Mouse (Mus musculus) induced T-regulatory cell, adult 2 months (primary cell): ENCODE measurements around the gene Gm20708.

Experiments used
- DNase-seq: peaks from one replicate; pipeline ENCODE4 v3.0.0-alpha.2; 2012; ENCODE audit warnings: low read depth

Gene Gm20708

DNA sequence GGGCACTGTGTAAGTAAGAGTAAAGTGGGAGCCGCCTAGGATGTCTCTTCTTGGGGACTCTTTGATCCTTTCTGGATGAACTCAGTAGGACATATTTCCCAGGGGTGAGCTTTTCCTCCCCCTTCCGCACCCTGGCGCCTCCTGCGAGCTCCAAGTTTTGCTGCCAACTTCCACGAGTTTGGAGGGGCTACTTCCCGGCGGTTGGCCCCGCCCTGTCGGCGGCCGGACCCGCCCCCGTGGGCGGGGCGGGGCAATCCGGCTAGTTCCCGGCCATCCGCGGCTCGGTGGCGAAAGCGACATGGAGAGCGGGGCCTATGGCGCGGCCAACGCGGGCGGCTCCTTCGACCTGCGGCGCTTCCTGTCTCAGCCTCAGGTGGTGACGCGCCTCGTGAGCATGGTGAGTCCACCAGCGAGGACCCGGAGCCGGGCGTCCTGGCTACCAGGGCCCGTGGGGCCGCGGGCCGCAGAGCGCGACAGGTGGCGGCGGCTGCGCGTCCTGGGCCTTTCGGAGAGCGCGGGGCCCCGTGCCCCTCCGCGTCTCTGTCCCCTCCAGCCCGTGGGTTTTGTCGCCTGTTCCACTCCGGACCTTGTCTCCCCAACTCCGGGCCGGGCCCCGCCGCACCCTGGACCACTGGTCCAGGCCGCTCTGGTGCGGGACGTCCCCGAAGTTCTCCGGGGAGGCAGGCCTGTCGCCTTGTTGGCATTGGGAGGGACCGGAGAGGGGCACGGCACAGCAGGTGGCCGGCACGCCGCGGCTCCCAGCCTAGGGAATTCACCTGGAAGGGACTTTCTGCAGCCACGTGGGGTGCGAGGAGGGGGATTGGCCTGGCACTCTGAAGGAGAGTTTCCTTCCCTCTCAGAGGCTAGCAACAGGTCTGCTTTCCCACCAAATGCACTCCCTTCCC is at the start of gene Gm20708, which contains the start of gene Syngr2:
Gene Gm20708 (plus strand): TSS at position 262 of the 905 bp plus-strand sequence.
Gene Syngr2 (plus strand): TSS at position 262 of the 905 bp plus-strand sequence.
- DNase-seq, result peak; percentile 85

DNA sequence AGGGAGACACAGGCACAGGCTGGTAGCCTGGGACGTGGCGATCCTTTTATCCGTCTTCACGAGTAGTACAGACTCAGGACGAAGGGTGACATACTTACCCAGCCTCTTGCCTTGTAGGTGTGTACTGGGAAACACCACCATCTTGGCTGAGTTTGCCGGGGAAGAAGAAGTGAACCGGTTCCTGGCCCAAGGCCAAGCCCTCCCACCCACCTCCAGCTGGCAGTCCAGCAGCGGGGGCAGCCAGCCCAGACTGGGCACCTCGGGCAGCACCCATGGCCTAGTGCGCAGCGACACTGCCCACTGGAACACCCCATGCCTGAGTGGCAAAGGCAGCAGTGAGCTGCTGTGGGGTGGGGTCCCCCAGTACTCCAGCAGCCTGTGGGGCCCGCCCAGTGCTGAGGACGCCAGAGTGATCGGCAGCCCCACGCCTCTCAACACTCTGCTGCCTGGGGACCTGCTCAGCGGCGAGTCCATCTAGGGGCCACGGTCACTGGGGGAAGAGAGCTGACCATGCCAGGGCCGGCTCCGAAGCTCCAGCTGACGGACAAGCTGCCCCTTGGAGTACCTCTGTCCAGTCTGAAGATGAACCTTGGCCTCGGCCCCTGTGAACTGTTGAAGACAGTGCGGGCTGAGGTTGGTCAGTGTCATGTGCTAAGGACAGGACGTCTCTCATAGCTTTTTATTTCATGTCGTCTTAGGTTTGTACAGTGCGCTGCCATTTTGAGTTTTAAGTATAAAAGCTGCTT is 48.9 kb upstream of the Gm20708 start:
- DNase-seq, result no peak

GRCm38 (mm10) chr11:117761801-117762200 is 47.7 kb upstream of the Gm20708 start:
- DNase-seq, result no peak

DNA sequence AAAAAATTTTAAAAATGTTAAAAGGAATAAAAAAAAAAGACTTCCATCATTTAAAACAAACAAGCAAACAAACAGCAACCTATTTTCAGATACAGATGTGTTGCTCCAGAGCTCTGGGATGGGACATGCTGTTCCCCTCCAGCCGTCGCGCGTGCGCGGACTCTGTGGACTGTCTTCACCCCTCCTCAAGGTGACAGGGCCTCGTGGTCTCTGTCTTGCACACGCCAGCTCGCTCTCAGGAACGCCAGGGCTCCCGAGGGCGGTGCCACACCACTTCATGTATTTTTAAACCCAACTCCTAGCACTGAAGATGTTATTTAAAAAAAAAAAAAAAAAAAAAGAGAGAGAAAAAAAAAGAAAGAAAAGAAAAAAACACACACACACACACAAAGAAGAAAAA is 47.2 kb upstream of the Gm20708 start:
- no peak for DNase-seq

GRCm38 (mm10) chr11:117764319-117764718 is 45.1 kb upstream of the Gm20708 start:
- no peak for DNase-seq

DNA sequence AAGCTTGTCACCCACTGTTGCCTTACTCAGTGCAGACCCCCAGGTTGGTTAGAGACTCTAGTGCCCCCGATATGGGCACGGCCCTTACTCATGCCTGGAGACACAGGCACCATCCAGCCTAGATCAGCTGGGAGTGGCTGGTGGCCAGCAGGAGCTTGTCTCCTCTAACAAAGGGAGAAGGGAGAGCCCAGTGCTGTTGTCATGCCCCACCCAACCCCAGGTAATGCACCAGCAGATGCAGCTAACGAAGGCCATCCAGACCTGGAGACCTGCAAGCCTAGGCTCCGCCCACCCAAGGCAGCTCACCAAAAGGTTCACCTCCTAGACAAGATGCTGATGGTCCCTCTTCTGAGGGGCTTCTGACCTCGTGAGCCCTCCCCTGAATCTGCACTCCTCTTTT is 44.1 kb upstream of the Gm20708 start:
- DNase-seq, result no peak

- DNase-seq, result no peak
These were observed 43.2 kb upstream of the Gm20708 start for GRCm38 (mm10) chr11:117766275-117766674.

DNA sequence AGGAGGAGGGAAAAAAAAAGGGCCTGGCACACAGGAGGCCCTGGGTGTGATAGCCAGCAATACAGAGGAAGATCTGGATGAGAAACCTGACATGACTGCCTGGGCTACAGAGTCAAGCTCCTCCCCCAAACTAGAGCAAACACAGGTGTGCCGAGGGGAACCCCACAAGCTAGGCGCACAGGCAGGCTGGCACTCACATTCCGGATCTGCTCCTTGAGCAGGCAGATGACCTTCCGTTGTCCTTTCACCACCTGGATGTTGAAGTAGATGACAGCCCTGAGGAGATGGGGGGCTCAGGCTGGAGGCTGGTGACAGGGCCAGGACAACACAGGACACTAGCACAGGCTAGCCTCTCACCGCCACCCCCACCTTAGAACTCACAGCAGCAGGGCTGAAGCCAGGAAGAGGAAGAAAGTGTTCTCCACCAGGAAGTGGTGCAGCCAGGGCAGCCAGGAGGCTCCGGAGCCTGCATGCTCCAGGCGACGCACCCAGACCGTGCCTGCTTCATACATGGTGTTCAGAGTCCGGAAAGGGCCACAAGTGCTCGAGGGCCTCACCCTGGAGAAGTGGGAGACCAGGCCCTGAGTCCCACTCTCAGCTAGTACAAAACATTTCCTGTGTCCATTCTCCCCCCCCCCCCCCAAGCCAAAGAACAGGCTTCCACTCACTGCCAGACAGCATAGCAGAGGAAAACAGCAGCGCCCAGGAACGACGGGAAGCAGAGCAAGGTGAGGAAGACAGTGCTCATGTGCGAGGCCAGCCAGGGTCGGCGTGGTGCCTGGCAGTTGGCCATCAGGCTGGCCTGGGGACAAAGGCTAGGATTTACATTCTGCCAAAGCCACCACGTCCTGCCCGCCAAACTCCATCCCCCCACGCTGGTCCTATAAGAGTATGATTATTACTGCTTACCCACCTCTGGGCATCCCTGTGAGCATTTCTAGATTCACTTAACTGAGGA is 40.5 kb upstream of the Gm20708 start:
- DNase-seq, result no peak

GRCm38 (mm10) chr11:117769683-117770047 is 39.8 kb upstream of the Gm20708 start:
- DNase-seq, result no peak

GRCm38 (mm10) chr11:117770407-117770806 is 39.1 kb upstream of the Gm20708 start:
- DNase-seq, result no peak

DNA sequence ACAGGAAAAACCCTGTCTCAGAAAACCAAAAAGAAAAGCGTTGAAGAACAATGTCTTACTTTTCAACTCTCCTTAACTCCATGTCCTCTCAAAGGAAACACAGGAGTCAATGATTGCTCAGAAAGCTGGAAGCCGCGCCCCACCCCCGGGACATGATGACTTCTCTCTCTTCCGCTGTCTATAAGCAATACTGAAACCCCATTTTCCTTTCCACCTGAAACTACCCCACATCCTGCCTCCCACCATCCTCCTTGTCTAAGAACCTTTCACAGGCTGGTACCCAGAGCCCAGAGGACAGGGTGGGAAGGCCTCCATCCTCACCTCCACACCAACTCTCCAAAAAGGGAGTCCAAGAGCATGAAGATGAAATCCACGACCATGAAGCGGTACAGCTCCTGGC is 37.1 kb upstream of the Gm20708 start:
- peak; percentile 80 for DNase-seq

DNA sequence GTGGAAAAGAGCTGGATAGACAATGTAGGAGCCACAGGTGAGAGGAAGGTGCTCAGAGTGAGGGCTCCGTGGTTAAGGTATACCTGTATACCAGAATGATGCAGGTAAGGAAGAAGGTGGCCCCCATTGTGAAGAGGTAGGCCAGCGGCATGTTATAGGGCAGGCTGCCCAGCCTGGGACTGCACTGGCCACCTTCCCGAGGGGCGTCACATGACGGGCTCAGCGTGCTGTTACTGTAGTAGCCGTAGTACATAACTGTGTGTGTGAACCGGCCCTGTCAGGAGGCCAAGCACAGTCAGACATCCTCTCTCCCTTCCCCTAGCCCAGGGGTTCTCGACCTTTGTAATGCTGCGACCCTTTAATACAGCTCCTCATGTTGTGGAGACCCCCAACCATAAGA is 34.5 kb upstream of the Gm20708 start:
- DNase-seq, result no peak

DNA sequence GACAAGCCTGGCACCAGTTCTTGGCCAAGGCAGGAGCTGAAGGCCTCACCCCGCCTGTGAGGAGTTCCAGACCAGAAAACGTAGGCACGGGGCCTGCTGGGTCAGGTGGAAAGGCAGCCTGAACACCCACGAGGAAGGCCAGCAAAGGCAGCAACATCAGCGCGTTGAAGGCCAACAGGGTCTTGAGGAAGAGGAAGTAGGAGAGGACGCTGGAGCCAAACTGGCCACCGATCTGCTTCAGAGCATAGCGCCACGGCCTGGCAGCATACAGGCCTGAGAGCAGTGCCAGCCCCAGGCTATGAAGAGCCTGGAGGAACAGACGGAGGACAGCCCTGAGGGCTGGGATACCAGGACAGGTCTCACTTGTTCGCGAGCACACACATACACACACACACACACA is 33.9 kb upstream of the Gm20708 start:
- DNase-seq, result no peak

- no peak for DNase-seq
These were observed 33.2 kb upstream of the Gm20708 start for GRCm38 (mm10) chr11:117776085-117776792.

GRCm38 (mm10) chr11:117777111-117777510 is 32.4 kb upstream of the Gm20708 start:
- DNase-seq, result peak; percentile 85

DNA sequence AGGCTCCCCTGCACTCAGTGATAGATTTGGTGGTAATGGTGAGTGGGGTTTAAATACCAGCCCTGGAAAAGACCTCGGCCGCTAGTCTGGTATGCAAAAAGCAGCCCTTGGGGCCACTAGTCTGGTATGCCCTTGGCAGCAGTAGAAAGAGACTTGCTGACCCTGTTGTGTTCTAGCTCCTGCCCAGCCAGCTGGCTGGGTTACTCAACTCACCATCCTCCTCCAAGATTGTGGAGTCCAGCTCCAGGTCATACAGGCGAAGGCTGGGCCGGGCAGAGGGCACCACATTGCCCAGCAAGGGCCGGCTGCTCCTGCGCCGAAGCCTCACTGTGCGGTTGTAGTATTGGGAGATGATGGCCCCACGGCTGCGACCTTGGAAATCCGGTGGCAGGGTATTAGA is 31.4 kb upstream of the Gm20708 start:
- DNase-seq, result no peak

DNA sequence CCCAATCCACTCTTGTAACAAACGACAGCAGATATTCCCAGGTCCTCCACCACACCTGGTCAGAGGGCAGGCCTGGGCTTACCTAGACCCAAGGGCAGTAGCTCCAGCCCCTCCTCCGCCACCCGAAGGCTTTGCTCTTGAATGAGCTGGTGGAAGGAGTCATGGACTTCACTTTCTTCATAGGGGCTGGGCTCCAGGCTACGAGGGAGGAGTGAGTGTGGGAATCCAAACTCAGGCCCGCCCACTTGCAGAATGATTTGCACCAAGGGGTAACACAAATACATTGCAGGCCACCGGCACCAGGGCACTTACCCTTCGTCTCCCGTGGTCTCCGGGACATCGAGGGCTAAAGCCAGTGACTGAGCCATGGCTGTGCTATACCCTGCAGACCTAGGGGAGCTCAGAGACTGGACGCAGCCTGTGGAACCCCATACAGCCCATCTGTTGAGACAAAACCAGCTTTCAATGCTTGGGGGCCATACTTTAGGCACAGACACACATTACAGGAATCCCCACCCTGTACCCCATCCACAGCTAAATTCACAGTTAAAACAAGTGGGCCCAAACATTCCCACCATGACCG is 30.5 kb upstream of the Gm20708 start:
- DNase-seq, result peak; percentile 60

DNA sequence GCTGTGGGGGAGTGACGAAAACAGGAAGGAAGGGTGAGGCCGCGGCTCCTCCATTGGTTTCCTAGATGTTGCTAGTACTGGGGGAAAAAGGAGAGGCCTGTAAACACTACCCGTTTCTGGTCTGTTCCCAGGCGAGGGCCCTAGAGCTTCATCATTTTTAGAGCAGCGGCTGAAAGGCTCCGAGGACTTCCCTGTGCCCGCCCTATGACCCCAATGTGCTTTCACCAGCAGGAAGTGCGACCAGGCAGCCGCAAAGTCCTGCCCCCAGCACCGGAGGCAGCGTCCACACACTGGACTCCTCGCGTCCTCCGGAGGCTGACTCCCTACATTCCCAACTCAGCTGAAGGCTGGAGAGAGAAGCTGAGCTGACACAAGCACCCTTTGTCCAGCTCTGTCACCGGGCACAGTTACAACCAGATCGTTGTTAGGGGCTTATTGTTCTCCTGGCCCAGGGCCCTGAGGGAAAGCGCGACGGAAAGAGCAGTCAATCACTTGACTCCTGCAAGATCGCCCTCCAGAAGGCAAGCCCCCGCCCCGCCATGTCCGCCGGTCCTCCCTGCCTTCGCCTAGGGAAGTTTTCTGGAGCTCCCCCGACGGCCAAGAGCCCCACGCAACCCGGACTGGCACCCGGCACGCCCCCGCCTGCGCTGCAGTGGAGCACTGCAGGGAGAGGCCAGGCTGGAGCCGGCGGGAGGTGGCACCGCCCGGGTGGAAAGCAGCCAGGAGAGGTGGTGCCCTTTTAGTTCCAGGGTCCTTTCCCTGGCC is 29.9 kb upstream of the Gm20708 start:
- DNase-seq, result peak; percentile 72

DNA sequence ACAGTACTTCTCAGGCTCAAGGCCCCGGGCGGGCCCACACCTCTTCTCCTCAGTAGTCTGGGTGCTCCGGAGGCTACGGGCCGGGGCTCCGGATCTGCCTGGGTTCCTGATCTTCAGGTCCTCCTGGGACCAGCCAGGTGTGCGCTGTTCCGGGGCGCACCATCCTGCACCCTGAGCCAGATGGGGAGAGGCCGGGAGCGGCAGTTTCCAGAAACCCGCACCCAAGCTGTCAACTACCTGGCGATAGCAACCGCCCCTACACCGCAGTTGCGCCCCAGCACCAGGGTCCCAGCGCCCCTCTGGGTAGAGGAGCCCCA is 29.3 kb upstream of the Gm20708 start:
- no peak for DNase-seq

DNA sequence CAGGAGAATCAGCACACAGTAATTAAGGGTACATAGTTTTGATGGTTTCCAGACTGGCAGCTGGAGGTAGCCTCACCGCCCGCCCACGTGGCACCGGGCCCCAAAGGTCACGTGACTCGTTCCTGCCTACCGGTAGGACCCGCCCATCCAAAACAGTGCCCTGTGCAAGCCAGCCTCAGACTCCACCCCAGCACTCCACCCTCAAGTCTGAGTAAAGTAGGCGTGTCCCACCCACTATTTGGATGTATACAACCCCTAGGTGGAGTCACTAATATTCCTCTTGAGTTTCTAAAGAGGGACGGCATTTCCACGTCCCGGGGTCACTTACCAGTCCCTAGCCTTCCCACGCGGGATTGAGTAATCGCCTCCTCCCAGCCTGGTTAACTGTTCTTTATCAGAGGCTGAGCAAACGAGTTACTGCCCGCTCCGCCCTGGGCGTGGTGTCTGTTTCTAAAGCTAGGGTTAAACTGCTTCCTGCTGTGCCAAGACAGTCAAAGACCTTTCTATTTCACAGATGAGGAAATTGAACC is 28.8 kb upstream of the Gm20708 start:
- peak; percentile 98 for DNase-seq
